Mouse (Mus musculus) embryonic facial prominence, embryonic 10.5 days (tissue): ENCODE measurements at regions not wholly inside any gene's neighbourhood (a gene's known extent, or its start where the extent isn't known, plus 50 kb on each side); places are given as distances from the start of the nearest gene placed in this dataset.

Source experiments
- DNase-seq: peaks from one replicate; pipeline ENCODE4 v3.0.0-alpha.2; 2017; ENCODE audit warnings: low spot score
- H3K27ac ChIP-seq: fragments of 300-500 bp; sonication (generic); replicated peaks from 2 replicates; pipeline ENCODE4 v1.5.1; 2016; ENCODE audit warnings: mild to moderate bottlenecking
- H3K27me3 ChIP-seq: fragments of 300-500 bp; sonication (generic); replicated peaks from 2 replicates; pipeline ENCODE4 v1.6.1; 2016; ENCODE audit warnings: low read depth, mild to moderate bottlenecking; ENCODE audit not compliant: poor library complexity, severe bottlenecking
- H3K36me3 ChIP-seq: fragments of 300-500 bp; sonication (generic); replicated peaks from 2 replicates; pipeline ENCODE4 v1.6.1; 2016; ENCODE audit warnings: mild to moderate bottlenecking, moderate library complexity
- H3K4me1 ChIP-seq: fragments of 300-500 bp; sonication (generic); 2 replicates; pipeline ENCODE4 v1.6.1; 2016
- H3K4me3 ChIP-seq: fragments of 300-500 bp; sonication (generic); 2 replicates; pipeline ENCODE4 v1.5.1; 2016; ENCODE audit warnings: mild to moderate bottlenecking, moderate library complexity
- H3K9me3 ChIP-seq: fragments of 300-500 bp; sonication (generic); 2 replicates; pipeline ENCODE4 v1.6.1; 2016; ENCODE audit warnings: mild to moderate bottlenecking
- WGBS: fragments of 180-500 bp; shearing (Covaris S2); methylation state at CpG from one replicate; pipeline ENCODE4 v1.1.7; 2016; 5-methylcytosine and 5-hydroxymethylcytosine counted together

- DNase-seq, result no peak
- Histone ChIP-seq H3K4me1 (no peaks in the 10 kb centered on the region), H3K27me3 (peaks cover 68% of the 10 kb centered on the region), H3K4me3 (no peak overlapping the region), H3K27ac (no peak overlapping the region), H3K36me3 (no peaks in the 10 kb centered on the region), H3K9me3 (no peaks in the 10 kb centered on the region)
- 80% methylated on average over 3 of the region's 3 CpGs for WGBS
Measured at GRCm38 (mm10) chrX:161487691-161488090, 200.4 kb downstream of the Gm15262 start.

- Histone ChIP-seq H3K27ac (no peak overlapping the region), H3K36me3 (no peaks in the 10 kb centered on the region), H3K9me3 (no peaks in the 10 kb centered on the region), H3K27me3 (peaks cover 98% of the 10 kb centered on the region), H3K4me3 (no peak overlapping the region), H3K4me1 (no peaks in the 10 kb centered on the region)
- DNase-seq, result no peak
- 83% methylated on average over 1 of the region's 1 CpGs for WGBS
Measured at GRCm38 (mm10) chrX:161511341-161511740, 205.5 kb upstream of the Rai2 start.

GRCm38 (mm10) chrX:161523432-161524256 is 193.2 kb upstream of the Rai2 start:
- Histone ChIP-seq H3K36me3 (no peaks in the 10 kb centered on the region), H3K27ac (no peak overlapping the region), H3K9me3 (no peaks in the 10 kb centered on the region), H3K4me3 (no peak overlapping the region), H3K4me1 (no peaks in the 10 kb centered on the region), H3K27me3 (peaks cover 94% of the 10 kb centered on the region)
- WGBS, result 64% methylated on average over 3 of the region's 3 CpGs
- no peak for DNase-seq

- H3K9me3 ChIP-seq, result no peaks in the 10 kb centered on the region
- H3K36me3 ChIP-seq, result no peaks in the 10 kb centered on the region
- 68% methylated on average over 3 of the region's 3 CpGs for WGBS
- H3K27ac ChIP-seq, result no peak overlapping the region
- H3K4me3 ChIP-seq, result no peak overlapping the region
- peaks cover 93% of the 10 kb centered on the region for H3K27me3 ChIP-seq
- H3K4me1 ChIP-seq, result no peaks in the 10 kb centered on the region
- no peak for DNase-seq
Measured at GRCm38 (mm10) chrX:161524257-161524646, 192.6 kb upstream of the Rai2 start.

DNA sequence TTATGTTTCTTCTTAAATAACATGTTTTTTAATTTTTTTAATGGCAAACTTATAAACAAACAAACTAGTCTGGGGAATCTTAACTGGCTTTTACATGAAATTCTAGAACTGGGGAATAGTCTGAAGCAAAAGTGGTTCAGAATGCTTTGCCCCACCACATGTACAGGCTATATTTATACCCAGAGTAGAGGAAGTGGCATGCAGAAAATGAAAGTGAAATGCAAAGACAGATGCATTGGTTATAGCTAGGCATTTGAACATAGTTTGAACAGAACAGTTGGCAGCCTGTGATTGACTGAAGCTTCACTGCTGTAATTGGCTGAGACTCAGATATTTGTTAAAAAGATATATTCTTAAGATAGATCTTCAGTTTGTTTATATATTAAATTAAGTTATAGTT is 179.6 kb upstream of the Rai2 start:
- no peaks in the 10 kb centered on the region for H3K36me3 ChIP-seq
- DNase-seq, result no peak
- H3K9me3 ChIP-seq, result no peaks in the 10 kb centered on the region
- H3K27ac ChIP-seq, result no peak overlapping the region
- no peak overlapping the region for H3K4me3 ChIP-seq
- H3K27me3 ChIP-seq, result peaks cover 71% of the 10 kb centered on the region
- no peaks in the 10 kb centered on the region for H3K4me1 ChIP-seq

DNA sequence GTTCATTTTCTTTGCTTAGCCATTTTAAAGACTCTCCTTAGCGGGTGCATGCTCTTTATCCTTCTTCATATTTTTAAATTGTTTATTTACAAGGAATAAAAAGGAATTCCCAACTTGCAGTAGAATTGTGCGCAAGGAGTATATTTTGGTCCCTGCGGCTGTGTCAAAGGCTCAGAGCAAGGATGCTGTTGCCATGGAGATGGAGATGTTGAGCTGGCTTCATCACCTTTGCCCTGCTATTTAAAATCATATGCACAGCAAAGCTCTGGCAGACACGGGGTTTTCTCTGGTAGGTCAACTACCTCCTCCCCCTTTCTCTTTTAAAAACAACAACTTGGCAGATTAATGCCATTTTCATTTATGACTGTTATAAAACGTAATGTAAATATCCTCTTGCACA is 160.0 kb upstream of the Rai2 start:
- no peaks in the 10 kb centered on the region for H3K9me3 ChIP-seq
- 74% methylated on average over 5 of the region's 5 CpGs for WGBS

GRCm38 (mm10) chrX:161558511-161558910 is 158.4 kb upstream of the Rai2 start:
- Histone ChIP-seq H3K27me3 (peaks cover 47% of the 10 kb centered on the region), H3K27ac (no peak overlapping the region), H3K36me3 (no peaks in the 10 kb centered on the region), H3K4me3 (no peak overlapping the region), H3K4me1 (no peaks in the 10 kb centered on the region), H3K9me3 (no peaks in the 10 kb centered on the region)
- DNase-seq, result no peak

More for the DNA sequence above, 160.0 kb upstream of the Rai2 start:
- DNase-seq, result no peak
- H3K27me3 ChIP-seq, result peaks cover 43% of the 10 kb centered on the region
- H3K36me3 ChIP-seq, result no peaks in the 10 kb centered on the region
- H3K4me3 ChIP-seq, result no peak overlapping the region
- H3K27ac ChIP-seq, result no peak overlapping the region
- H3K4me1 ChIP-seq, result no peaks in the 10 kb centered on the region

- Histone ChIP-seq H3K27ac (no peak overlapping the region), H3K36me3 (no peaks in the 10 kb centered on the region), H3K27me3 (peaks cover 82% of the 10 kb centered on the region), H3K4me1 (no peaks in the 10 kb centered on the region), H3K9me3 (no peaks in the 10 kb centered on the region), H3K4me3 (no peak overlapping the region)
- WGBS, result 81% methylated on average over 4 of the region's 4 CpGs
- DNase-seq, result no peak
Measured at GRCm38 (mm10) chrX:161566435-161566834, 150.4 kb upstream of the Rai2 start.

- Histone ChIP-seq H3K27ac (no peak overlapping the region), H3K4me3 (no peak overlapping the region), H3K27me3 (peaks cover 97% of the 10 kb centered on the region), H3K4me1 (no peaks in the 10 kb centered on the region), H3K36me3 (no peaks in the 10 kb centered on the region), H3K9me3 (no peaks in the 10 kb centered on the region)
- no peak for DNase-seq
- 80% methylated on average over 5 of the region's 5 CpGs for WGBS
Measured at GRCm38 (mm10) chrX:161582019-161582659, 134.7 kb upstream of the Rai2 start.

- H3K27ac ChIP-seq, result no peak overlapping the region
- H3K27me3 ChIP-seq, result peaks cover 92% of the 10 kb centered on the region
- no peaks in the 10 kb centered on the region for H3K9me3 ChIP-seq
- H3K4me3 ChIP-seq, result no peak overlapping the region
- WGBS, result 83% methylated on average over 2 of the region's 2 CpGs
- no peaks in the 10 kb centered on the region for H3K36me3 ChIP-seq
- DNase-seq, result no peak
- H3K4me1 ChIP-seq, result no peaks in the 10 kb centered on the region
Measured at GRCm38 (mm10) chrX:161583872-161584271, 133.0 kb upstream of the Rai2 start.

- 77% methylated on average over 5 of the region's 5 CpGs for WGBS
- Histone ChIP-seq H3K27ac (no peak overlapping the region), H3K4me1 (no peaks in the 10 kb centered on the region), H3K9me3 (no peaks in the 10 kb centered on the region), H3K4me3 (no peak overlapping the region), H3K27me3 (peaks cover 74% of the 10 kb centered on the region), H3K36me3 (no peaks in the 10 kb centered on the region)
- DNase-seq, result no peak
Measured at GRCm38 (mm10) chrX:161633869-161634268, 83.0 kb upstream of the Rai2 start.

- Histone ChIP-seq H3K4me1 (no peaks in the 10 kb centered on the region), H3K4me3 (no peak overlapping the region), H3K27me3 (peaks cover 74% of the 10 kb centered on the region), H3K27ac (no peak overlapping the region), H3K9me3 (no peaks in the 10 kb centered on the region), H3K36me3 (no peaks in the 10 kb centered on the region)
- DNase-seq, result no peak
- WGBS, result 82% methylated on average over 2 of the region's 2 CpGs
Measured at GRCm38 (mm10) chrX:161634342-161634741, 82.5 kb upstream of the Rai2 start.

- peaks cover 63% of the 10 kb centered on the region for H3K27me3 ChIP-seq
- H3K36me3 ChIP-seq, result no peaks in the 10 kb centered on the region
- no peak overlapping the region for H3K4me3 ChIP-seq
- WGBS, result 75% methylated on average over 9 of the region's 9 CpGs
- no peak overlapping the region for H3K27ac ChIP-seq
- DNase-seq, result no peak
- no peaks in the 10 kb centered on the region for H3K4me1 ChIP-seq
- H3K9me3 ChIP-seq, result no peaks in the 10 kb centered on the region
Measured at GRCm38 (mm10) chrX:161635678-161636077, 81.2 kb upstream of the Rai2 start.
